Mouse (Mus musculus): Measurements from ENCODE around the gene Kcnq1. TPM values are rescaled to one million over a fixed set of nuclear protein-coding genes. Genes with fewer than 3 reads are reported as not detected.
A peak's percentile ranks its signal among the peaks of the same experiment; 100 is the strongest.

The Kcnq1 gene
- polyA plus RNA-seq, 1 experiment from 2014 or later, result 0.73 TPM

DNA sequence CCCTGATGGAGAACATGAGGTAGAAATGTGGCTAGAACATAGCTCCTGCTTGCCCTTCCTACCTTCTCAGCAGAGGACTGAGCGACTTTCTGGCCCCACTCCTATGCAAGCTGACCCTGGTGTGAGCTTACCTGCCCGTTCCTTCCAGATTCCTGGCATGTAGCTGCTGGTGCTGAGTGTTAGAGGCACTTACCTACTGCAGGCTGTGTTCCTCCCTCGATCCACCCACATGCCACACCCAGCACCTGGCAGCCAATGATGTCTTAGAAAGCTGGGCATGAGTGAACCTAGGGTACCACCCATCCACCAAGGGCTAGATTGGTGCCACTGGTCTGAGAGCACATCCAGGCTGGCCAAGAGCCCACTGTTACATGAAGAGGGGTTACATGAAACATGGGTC lies 12.3 kb upstream of the Kcnq1 start:
- no peak for ATAC-seq (ENCODE audit: insufficient number of reproducible peaks, insufficient read depth, low FRiP score, low TSS enrichment)
- Histone ChIP-seq H3K27ac (no peak overlapping the region), H3K4me1 (no peaks in the 10 kb centered on the region), H3K9me3 (no peaks in the 10 kb centered on the region), H3K36me3 (no peaks in the 10 kb centered on the region), H3K27me3 (no peaks in the 10 kb centered on the region), H3K9ac (no peak overlapping the region), H3K4me3 (no peak overlapping the region), H3K4me2 (replicated peaks) (no peak overlapping the region)
- 81% methylated on average over 3 of the region's 3 CpGs for WGBS

DNA sequence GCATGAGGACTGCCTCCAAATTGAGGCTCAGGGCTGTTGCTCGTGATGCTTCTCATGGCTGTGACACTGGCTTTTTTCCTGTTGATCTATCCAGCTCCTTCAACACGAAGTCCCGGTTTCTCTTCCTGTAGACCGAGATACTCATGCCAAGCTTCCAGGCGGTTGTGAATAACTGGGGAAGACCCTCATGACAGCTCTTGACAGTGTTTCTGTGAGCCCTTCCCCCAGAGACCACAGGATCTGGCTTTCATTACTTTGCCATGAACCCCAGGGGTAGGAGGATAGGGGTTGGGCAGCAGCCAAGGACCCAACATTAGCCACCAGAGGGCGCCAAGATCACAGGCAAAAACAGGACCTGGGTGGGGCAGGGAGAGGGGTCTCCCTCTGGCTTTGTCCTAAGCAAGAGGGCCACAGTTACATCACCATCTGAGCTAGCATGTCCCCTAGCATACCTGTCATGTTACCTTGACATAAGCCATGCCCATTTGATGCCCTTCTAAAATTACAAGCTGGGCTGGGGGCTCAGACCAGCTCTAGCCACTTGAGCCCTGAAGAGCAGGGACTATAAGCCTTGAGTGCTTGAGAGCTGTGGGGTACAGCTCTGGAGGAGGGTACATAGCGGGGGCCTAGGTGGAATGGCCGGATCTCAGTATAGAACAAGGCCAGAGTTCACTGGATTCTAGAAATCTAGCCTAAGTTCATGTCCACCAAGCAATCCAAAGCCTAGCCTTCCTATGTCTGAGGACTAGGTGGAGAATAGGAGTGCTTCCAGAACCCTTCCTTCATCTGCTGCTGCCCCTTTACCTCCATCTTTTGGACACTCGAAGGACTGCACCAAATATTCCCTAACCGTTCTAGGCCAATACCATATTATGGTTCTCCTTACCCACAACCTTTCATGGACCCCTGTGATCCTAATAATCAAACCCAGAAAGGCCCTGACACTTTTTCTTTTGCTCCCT lies 11.3 kb upstream of the Kcnq1 start, which contains the start of gene Trpm5:
Gene Trpm5, minus strand, starts transcription at position 51 of the 962 bp plus-strand sequence.
- H3K9me3 ChIP-seq, result no peaks in the 10 kb centered on the region
- WGBS, result 36% methylated on average over 10 of the region's 10 CpGs
- H3K27me3 ChIP-seq, result no peaks in the 10 kb centered on the region
- no peak within 1 kb of the TSS for H3K4me3 ChIP-seq
- no peak within 1 kb of the TSS for H3K9ac ChIP-seq
- H3K27ac ChIP-seq, result no peak within 1 kb of the TSS
- no peaks in the 10 kb centered on the region for H3K36me3 ChIP-seq
- 0 out of 2 replicates have a peak, but pooled peaks have one; percentile 3 for ATAC-seq (ENCODE audit: insufficient number of reproducible peaks, insufficient read depth, low FRiP score, low TSS enrichment)
- H3K4me1 ChIP-seq, result no peaks in the 10 kb centered on the region
- no peak within 1 kb of the TSS for H3K4me2 ChIP-seq (replicated peaks)

DNA sequence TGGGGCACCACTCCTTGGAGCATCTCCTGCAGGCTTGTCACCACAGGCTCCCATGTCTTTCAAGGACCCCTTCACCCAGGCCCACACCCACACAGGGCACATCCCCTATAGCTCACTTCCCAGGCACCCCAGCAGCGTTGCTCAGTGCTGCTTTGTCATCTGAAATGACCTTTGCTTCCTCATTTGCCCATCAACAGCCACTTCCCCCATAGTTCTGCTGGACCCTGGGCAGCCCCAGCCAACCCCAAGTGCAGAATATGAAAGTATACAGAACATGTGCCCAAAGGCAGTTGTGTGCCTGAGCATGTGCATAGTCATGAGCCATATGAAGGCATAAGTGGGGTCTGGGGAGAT lies 10.6 kb upstream of the Kcnq1 start:
- H3K9ac ChIP-seq, result no peak overlapping the region
- H3K27ac ChIP-seq, result no peak overlapping the region
- H3K4me3 ChIP-seq, result no peak overlapping the region
- H3K36me3 ChIP-seq, result no peaks in the 10 kb centered on the region
- H3K4me1 ChIP-seq, result no peaks in the 10 kb centered on the region
- H3K27me3 ChIP-seq, result no peaks in the 10 kb centered on the region; the same call in 1 of the 2 replicates
- H3K4me2 ChIP-seq (replicated peaks), result no peak overlapping the region
- H3K9me3 ChIP-seq, result no peaks in the 10 kb centered on the region
- no peak for ATAC-seq (ENCODE audit: insufficient number of reproducible peaks, insufficient read depth, low FRiP score, low TSS enrichment)
- 52% methylated on average over 1 of the region's 1 CpGs for WGBS

DNA sequence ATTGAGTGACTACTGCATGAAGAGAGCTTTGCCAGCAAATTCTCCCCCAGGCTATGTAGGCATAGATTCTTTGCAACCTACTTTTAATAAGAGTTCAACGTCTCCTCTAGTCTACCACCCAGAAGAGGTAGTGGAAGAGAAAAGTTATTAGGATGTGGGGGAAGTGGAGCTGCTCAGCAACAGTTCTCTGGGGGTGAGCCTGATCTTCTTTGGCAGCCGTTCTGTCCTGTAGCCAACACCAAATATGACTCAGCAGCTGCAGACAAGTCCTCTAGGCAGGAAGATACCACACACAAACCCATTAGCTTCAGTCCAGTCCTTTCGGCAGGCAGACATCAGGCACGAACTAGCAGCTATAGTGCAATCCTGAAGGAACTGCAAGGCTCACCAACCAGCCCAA lies 5.4 kb upstream of the Kcnq1 start:
- H3K36me3 ChIP-seq, result no peaks in the 10 kb centered on the region
- no peak overlapping the region for H3K4me3 ChIP-seq
- no peaks in the 10 kb centered on the region for H3K9me3 ChIP-seq
- H3K4me1 ChIP-seq, result no peaks in the 10 kb centered on the region
- H3K27me3 ChIP-seq, result peaks cover 16% of the 10 kb centered on the region
- no peak overlapping the region for H3K27ac ChIP-seq
- WGBS, result 61% methylated on average over 4 of the region's 4 CpGs
- H3K4me2 ChIP-seq (replicated peaks), result no peak overlapping the region
- ATAC-seq (ENCODE audit: insufficient number of reproducible peaks, insufficient read depth, low FRiP score, low TSS enrichment), result no peak
- no peak overlapping the region for H3K9ac ChIP-seq

DNA sequence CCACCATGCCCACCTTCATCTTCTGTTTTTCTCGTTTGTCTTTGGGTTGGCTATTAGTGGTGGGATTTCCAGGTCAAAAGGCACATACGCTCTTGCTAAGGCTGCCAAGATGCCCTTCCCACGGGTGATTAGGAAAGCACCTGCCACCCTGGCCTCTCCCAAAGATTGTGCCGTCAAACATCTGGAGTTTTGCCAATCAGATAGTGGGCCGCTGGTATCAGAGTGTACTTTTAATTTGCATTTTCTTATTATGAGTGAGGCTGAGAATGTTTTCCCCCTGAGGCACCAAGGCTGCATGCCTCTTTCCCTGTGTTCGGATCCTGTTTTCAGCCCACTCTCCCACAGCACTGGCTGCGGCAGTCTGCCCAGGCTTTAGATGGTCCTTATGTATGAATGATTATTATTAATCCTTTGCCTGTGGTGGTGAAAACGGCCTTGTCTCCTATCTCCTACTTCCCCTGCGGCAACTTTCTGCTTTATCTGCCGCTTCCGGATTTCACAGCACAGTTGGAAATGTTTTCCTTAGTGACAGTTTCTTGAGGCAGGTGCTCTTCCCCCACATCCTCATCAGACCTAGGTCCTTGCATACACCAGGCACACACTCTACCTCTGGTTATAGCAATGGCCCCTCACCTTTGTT lies 784 bp upstream of the Kcnq1 start:
- Histone ChIP-seq H3K4me1 (peaks cover 15% of the 10 kb centered on the region), H3K27me3 (peaks cover 60% of the 10 kb centered on the region), H3K9me3 (no peaks in the 10 kb centered on the region), H3K36me3 (no peaks in the 10 kb centered on the region), H3K27ac (no peak overlapping the region), H3K4me2 (replicated peaks) (no peak overlapping the region), H3K4me3 (no peak overlapping the region), H3K9ac (no peak overlapping the region)
- WGBS, result 68% methylated on average over 11 of the region's 11 CpGs
- ATAC-seq (ENCODE audit: insufficient number of reproducible peaks, insufficient read depth, low FRiP score, low TSS enrichment), result no peak

DNA sequence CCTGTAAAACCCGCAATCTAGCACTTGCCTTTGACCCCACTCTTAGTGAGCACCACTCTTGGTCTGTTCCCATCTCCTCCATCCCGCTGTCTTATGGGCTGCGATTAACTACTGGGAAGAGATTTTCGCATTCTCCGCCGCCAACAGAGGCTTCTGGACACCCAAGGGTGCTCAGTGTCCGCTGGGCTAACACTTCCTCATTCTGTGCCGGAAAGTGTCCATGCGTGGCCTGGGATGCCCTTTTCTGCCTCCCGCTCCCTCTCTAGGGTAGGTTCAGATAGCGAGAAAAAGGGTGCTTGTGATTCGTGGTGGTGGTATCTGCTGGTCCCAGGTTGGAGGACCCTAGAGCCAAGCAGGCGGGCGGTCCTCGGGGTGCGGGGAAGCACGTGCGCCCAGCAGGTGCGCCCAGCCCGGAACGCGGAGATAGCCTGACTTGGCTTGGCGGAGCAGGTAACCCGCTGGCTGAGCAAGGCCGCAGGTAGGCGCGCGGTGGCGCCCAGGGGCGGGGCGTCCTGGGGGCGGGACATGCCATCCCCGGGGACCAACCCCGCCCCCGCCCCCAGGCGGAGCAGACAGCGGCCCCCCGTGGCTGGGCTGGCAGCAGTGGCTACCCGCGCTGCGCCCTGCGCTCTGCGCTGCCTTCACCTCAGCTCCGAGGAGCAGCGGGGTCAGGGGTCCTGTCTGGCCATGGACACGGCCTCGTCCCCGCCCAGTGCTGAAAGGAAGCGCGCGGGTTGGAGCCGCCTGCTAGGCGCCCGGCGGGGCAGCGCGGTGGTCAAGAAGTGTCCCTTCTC lies 707 bp downstream of the Kcnq1 start:
- no peak overlapping the region for H3K9ac ChIP-seq
- peak overlapping the region; percentile 36 for H3K4me3 ChIP-seq
- no peak for ATAC-seq (ENCODE audit: insufficient number of reproducible peaks, insufficient read depth, low FRiP score, low TSS enrichment)
- H3K9me3 ChIP-seq, result no peaks in the 10 kb centered on the region
- WGBS, result 8% methylated on average over 48 of the region's 57 CpGs
- no peaks in the 10 kb centered on the region for H3K36me3 ChIP-seq
- H3K27ac ChIP-seq, result no peak overlapping the region
- H3K27me3 ChIP-seq, result peaks cover 64% of the 10 kb centered on the region
- H3K4me1 ChIP-seq, result peaks cover 15% of the 10 kb centered on the region
- peak overlapping the region; percentile 71 for H3K4me2 ChIP-seq (replicated peaks)

DNA sequence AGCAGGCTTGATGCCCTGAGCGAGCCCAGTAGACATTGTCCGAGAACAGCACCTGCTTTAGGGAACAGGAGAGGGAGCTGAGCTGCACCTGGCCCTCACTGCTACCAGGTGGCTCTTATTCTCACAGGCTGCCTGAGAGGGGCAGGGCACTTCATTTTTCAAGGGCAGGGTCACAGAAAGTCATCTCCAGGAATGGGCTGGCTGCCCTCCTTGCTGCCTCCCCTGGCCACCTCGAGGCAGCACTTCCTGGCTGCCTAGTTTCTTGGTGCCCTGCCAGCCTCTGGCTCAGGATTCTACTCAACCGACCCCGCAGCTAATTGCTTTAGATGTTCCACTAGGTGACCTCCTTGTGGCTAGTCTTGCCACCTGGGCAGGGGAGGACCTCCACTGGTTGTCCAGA lies 2.0 kb downstream of the Kcnq1 start:
- ATAC-seq (ENCODE audit: insufficient number of reproducible peaks, insufficient read depth, low FRiP score, low TSS enrichment), result no peak
- WGBS, result 45% methylated on average over 5 of the region's 5 CpGs
- H3K27me3 ChIP-seq, result peaks cover 60% of the 10 kb centered on the region
- H3K4me1 ChIP-seq, result peaks cover 15% of the 10 kb centered on the region
- H3K9me3 ChIP-seq, result no peaks in the 10 kb centered on the region
- H3K36me3 ChIP-seq, result no peaks in the 10 kb centered on the region
- H3K4me2 ChIP-seq (replicated peaks), result no peak overlapping the region
- no peak overlapping the region for H3K4me3 ChIP-seq
- no peak overlapping the region for H3K9ac ChIP-seq
- no peak overlapping the region for H3K27ac ChIP-seq

DNA sequence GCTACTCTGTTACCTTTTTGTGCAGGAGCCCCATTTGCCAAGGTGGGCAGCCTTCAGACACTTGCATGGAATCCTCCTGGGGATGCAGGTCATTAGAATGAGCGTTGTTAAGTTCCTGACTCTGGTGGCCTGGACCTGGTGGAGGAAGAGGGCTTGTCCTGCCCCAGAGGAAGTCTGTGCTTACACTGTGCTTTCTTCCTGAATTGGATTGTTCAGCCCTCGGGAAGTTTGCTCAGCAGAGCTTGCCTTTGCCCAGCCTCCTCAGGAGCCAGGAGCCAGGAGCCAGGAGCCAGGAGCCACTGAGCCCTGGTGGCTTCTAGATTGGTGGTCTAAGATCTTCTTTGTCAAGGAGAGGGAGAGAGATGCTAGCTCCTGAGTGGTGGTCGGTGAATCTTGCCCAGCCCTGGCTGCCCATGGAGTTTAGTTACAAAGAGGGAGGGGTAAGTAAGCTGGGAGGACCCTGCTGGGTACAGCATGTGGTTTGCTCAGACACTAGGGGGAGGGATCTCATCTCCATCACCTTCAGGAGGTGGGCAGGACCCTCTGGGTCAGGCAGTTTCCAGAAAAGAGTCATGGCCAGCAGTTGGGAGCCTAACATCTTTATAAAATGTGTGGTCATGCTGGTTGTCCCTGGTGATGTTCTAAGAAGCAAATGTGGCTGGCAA lies 3.0 kb downstream of the Kcnq1 start:
- no peak for ATAC-seq (ENCODE audit: insufficient number of reproducible peaks, insufficient read depth, low FRiP score, low TSS enrichment)
- no peak overlapping the region for H3K4me2 ChIP-seq (replicated peaks)
- no peaks in the 10 kb centered on the region for H3K36me3 ChIP-seq
- no peak overlapping the region for H3K9ac ChIP-seq
- H3K4me1 ChIP-seq, result peaks cover 15% of the 10 kb centered on the region
- H3K27ac ChIP-seq, result no peak overlapping the region
- WGBS, result 19% methylated on average over 3 of the region's 3 CpGs
- no peak overlapping the region for H3K4me3 ChIP-seq
- H3K27me3 ChIP-seq, result peaks cover 60% of the 10 kb centered on the region
- H3K9me3 ChIP-seq, result peaks cover 1% of the 10 kb centered on the region; the same call in 1 of the 2 replicates

DNA sequence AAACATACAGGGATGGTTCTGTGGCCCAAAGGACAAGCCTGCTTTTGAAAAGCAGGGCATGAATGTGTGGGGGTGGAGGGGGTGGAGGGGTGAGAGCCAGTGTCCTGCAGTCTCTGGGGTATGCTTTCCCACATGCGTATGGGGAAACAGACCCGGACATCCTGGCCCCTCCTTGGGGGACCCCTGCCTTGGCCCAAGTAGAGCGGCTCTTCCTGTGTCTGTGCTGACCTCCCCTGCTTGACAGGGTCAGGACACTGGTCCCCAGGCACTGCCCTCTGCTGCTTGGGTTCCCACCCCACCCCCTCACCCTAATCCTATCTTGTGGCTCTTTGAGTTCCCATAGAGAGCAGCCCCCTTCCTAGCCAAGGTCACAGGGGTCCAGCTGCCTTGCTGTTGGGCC lies 3.5 kb downstream of the Kcnq1 start:
- Histone ChIP-seq H3K9ac (no peak overlapping the region), H3K27me3 (peaks cover 57% of the 10 kb centered on the region), H3K36me3 (no peaks in the 10 kb centered on the region), H3K4me1 (peaks cover 15% of the 10 kb centered on the region), H3K9me3 (peaks cover 2% of the 10 kb centered on the region; the same call in 1 of the 2 replicates), H3K27ac (no peak overlapping the region), H3K4me3 (no peak overlapping the region), H3K4me2 (replicated peaks) (no peak overlapping the region)
- 35% methylated on average over 2 of the region's 3 CpGs for WGBS
- ATAC-seq (ENCODE audit: insufficient number of reproducible peaks, insufficient read depth, low FRiP score, low TSS enrichment), result no peak

DNA sequence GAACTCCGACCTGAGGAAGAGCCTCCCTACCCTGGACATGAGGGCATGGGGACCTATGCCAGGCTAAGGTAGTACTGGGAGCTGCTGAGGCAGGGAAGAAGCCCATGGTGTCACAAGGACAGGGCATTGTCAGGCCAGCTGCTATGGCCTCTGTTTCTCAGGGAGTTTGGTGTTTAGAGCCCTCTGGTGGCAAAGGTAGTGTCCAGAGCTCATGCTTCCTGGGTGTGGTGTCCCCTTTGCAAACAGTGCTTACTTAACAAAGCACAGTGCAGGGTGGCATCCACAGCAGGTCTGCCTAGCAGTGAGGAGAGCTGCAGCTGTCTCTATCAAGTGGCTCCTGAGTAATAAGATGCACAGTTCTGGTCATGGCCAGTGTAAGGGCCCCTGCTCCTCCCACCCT lies 4.6 kb downstream of the Kcnq1 start:
- Histone ChIP-seq H3K27ac (no peak overlapping the region), H3K4me1 (peaks cover 15% of the 10 kb centered on the region), H3K9ac (no peak overlapping the region), H3K27me3 (peaks cover 47% of the 10 kb centered on the region), H3K4me3 (no peak overlapping the region), H3K36me3 (no peaks in the 10 kb centered on the region), H3K9me3 (peaks cover 2% of the 10 kb centered on the region; the same call in 1 of the 2 replicates), H3K4me2 (replicated peaks) (no peak overlapping the region)
- no peak for ATAC-seq (ENCODE audit: insufficient number of reproducible peaks, insufficient read depth, low FRiP score, low TSS enrichment)
- 59% methylated on average over 1 of the region's 1 CpGs for WGBS

DNA sequence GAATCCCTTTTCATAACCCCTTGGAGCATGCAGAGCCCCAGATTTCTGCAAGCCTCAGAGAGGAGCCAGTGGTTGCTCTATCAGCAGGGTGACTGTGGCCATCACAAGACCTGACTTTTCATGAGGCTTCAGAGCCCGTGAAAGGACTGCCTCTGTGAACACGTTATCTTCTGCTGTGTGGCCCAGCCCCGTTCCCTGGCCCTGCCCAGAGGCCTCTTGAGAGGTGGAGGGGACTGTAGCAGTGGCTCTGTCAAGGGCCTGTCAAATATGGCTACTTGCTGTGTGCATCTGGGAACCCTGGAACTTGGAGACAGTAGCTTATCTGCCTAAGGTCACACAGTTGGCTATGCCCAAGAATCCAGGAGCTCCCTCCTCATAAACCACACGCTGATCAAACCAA lies 5.6 kb downstream of the Kcnq1 start:
- Histone ChIP-seq H3K36me3 (no peaks in the 10 kb centered on the region), H3K4me2 (replicated peaks) (no peak overlapping the region), H3K4me1 (peaks cover 13% of the 10 kb centered on the region), H3K27ac (no peak overlapping the region), H3K9me3 (peaks cover 2% of the 10 kb centered on the region; the same call in 1 of the 2 replicates), H3K4me3 (no peak overlapping the region), H3K9ac (no peak overlapping the region), H3K27me3 (peaks cover 38% of the 10 kb centered on the region)
- ATAC-seq (ENCODE audit: insufficient number of reproducible peaks, insufficient read depth, low FRiP score, low TSS enrichment), result no peak
- WGBS, result 59% methylated on average over 4 of the region's 4 CpGs

All from embryonic facial prominence, embryonic 12.5 days (tissue).